Mouse (Mus musculus) MEL (cell line): ENCODE measurements around the gene Gm20388. TPM values are rescaled to one million over a fixed set of nuclear protein-coding genes. Genes with fewer than 3 reads are reported as not detected.

ENCODE experiments used
- DNase-seq: peaks from one replicate; pipeline ENCODE4 v3.0.0; 2011; ENCODE audit warnings: low read depth, low spot score
- H3K27ac ChIP-seq: 2 replicates; pipeline ENCODE4 v1.5.1; 2012; ENCODE audit warnings: low read depth, mild to moderate bottlenecking, control low read depth, low read length, moderate library complexity; ENCODE audit not compliant: control insufficient read depth
- H3K27me3 ChIP-seq, 2 experiments: fragments of 150-350 bp in 1 of 2; sonication (generic) in 1 of 2; 2 replicates each; pipeline ENCODE4 v1.6.1; 2012; ENCODE audit warnings: low read length in 2 of 2, mild to moderate bottlenecking in 2 of 2, improper control_type of control experiment in 1 of 2, moderate library complexity in 1 of 2; ENCODE audit not compliant: insufficient read depth in 2 of 2, control insufficient read depth in 1 of 2
- H3K36me3 ChIP-seq, 2 experiments: 2 replicates each; pipeline ENCODE4 v1.6.1; 2012 to 2014; ENCODE audit warnings: low read length in 2 of 2, improper control_type of control experiment in 1 of 2, inconsistent platforms in 1 of 2, mild to moderate bottlenecking in 1 of 2; ENCODE audit not compliant: insufficient read depth in 2 of 2, control insufficient read depth in 1 of 2
- H3K4me1 ChIP-seq, 2 experiments: fragments of 150-350 bp in 1 of 2; sonication (generic) in 1 of 2; 2 replicates each; pipeline ENCODE4 v1.6.1; 2012; ENCODE audit warnings: low read length in 2 of 2, improper control_type of control experiment in 1 of 2, mild to moderate bottlenecking in 1 of 2; ENCODE audit not compliant: insufficient read depth in 2 of 2, control insufficient read depth in 1 of 2
- H3K4me3 ChIP-seq, 2 experiments: fragments of 150-350 bp in 1 of 2; sonication (generic) in 1 of 2; 2 replicates each; pipeline ENCODE4 v1.5.1; 2012; ENCODE audit warnings: low read depth in 2 of 2, low read length in 2 of 2, mild to moderate bottlenecking in 2 of 2, moderate library complexity in 2 of 2, control low read depth in 1 of 2, improper control_type of control experiment in 1 of 2; ENCODE audit not compliant: control insufficient read depth in 1 of 2, insufficient read depth in 1 of 2
- H3K79me2 ChIP-seq: 2 replicates; pipeline ENCODE4 v1.6.1; 2012; ENCODE audit warnings: mild to moderate bottlenecking, low read length, moderate library complexity; ENCODE audit not compliant: control insufficient read depth, poor library complexity, insufficient read depth
- H3K9ac ChIP-seq: 2 replicates; pipeline ENCODE4 v1.6.1; 2012; ENCODE audit warnings: low read depth, mild to moderate bottlenecking, control low read depth, low read length, moderate library complexity; ENCODE audit not compliant: control insufficient read depth, poor library complexity, severe bottlenecking
- H3K9me3 ChIP-seq: fragments of 150-350 bp; sonication (generic); replicated peaks from 2 replicates; pipeline ENCODE4 v1.6.1; 2012; ENCODE audit warnings: mild to moderate bottlenecking, low read length, improper control_type of control experiment, moderate library complexity; ENCODE audit not compliant: insufficient read depth
- CTCF ChIP-seq, 3 experiments: IDR thresholded peaks in 2 of 3; conservative IDR thresholded peaks in 1 of 3; 2 replicates each; pipeline ENCODE4 v1.5.1; 2011 to 2012; ENCODE audit warnings: low read length in 3 of 3, low read depth in 2 of 3, mild to moderate bottlenecking in 2 of 3, improper control_type of control experiment in 1 of 3, inconsistent platforms in 1 of 3, mixed read lengths in 1 of 3, moderate library complexity in 1 of 3; ENCODE audit not compliant: control insufficient read depth in 1 of 3, insufficient read depth in 1 of 3, poor library complexity in 1 of 3, severe bottlenecking in 1 of 3
- E2F4 ChIP-seq: IDR thresholded peaks from 2 replicates; pipeline ENCODE4 v1.6.1; 2011; ENCODE audit warnings: low read depth, low read length, improper control_type of control experiment, borderline replicate concordance
- ELF1 ChIP-seq: IDR thresholded peaks from 2 replicates; pipeline ENCODE4 v1.6.1; 2014; ENCODE audit warnings: low read depth, mild to moderate bottlenecking, inconsistent platforms, low read length, improper control_type of control experiment, moderate library complexity
- ETS1 ChIP-seq: IDR thresholded peaks from 2 replicates; pipeline ENCODE4 v1.6.1; 2012; ENCODE audit warnings: low read depth, mild to moderate bottlenecking, inconsistent platforms, low read length, improper control_type of control experiment, moderate library complexity
- GABPA ChIP-seq: IDR thresholded peaks from 2 replicates; pipeline ENCODE4 v1.6.1; 2012; ENCODE audit warnings: low read depth, mild to moderate bottlenecking, inconsistent platforms, low read length, improper control_type of control experiment, moderate library complexity
- HCFC1 ChIP-seq: IDR thresholded peaks from 2 replicates; pipeline ENCODE4 v1.6.1; 2012; ENCODE audit warnings: low read depth, mild to moderate bottlenecking, inconsistent platforms, low read length, improper control_type of control experiment, moderate library complexity
- JUND ChIP-seq: IDR thresholded peaks from 2 replicates; pipeline ENCODE4 v1.6.1; 2011; ENCODE audit warnings: low read depth, mild to moderate bottlenecking, improper control_type of control experiment, low read length
- KAT2A ChIP-seq: conservative IDR thresholded peaks from 2 replicates; pipeline ENCODE4 v1.6.1; 2012; ENCODE audit warnings: low read depth, low read length, improper control_type of control experiment, inconsistent platforms
- MAZ ChIP-seq: IDR thresholded peaks from 2 replicates; pipeline ENCODE4 v1.6.1; 2012; ENCODE audit warnings: low read depth, mild to moderate bottlenecking, inconsistent platforms, low read length, improper control_type of control experiment
- MEF2A ChIP-seq: IDR thresholded peaks from 2 replicates; pipeline ENCODE4 v1.6.1; 2014; ENCODE audit warnings: low read depth, mild to moderate bottlenecking, inconsistent platforms, low read length, improper control_type of control experiment; ENCODE audit not compliant: poor library complexity, insufficient replicate concordance, severe bottlenecking; ENCODE audit errors: extremely low read depth
- MXI1 ChIP-seq: IDR thresholded peaks from 2 replicates; pipeline ENCODE4 v1.6.1; 2011; ENCODE audit warnings: mild to moderate bottlenecking, low read depth, low read length, improper control_type of control experiment
- NELFE ChIP-seq: IDR thresholded peaks from 2 replicates; pipeline ENCODE4 v1.6.1; 2011; ENCODE audit warnings: low read depth, low read length, improper control_type of control experiment
- POLR2AphosphoS5 ChIP-seq: IDR thresholded peaks from 2 replicates; pipeline ENCODE4 v1.6.1; 2012; ENCODE audit warnings: low read depth, borderline replicate concordance, mild to moderate bottlenecking, inconsistent platforms, low read length, moderate library complexity, mixed read lengths
- RAD21 ChIP-seq: IDR thresholded peaks from 2 replicates; pipeline ENCODE4 v1.6.1; 2011; ENCODE audit warnings: mild to moderate bottlenecking, low read depth, low read length, improper control_type of control experiment
- TAL1 ChIP-seq: IDR thresholded peaks from 2 replicates; pipeline ENCODE4 v1.6.1; 2012; ENCODE audit warnings: mild to moderate bottlenecking, inconsistent platforms, low read length, moderate library complexity, mixed read lengths
- TBP ChIP-seq: IDR thresholded peaks from 2 replicates; pipeline ENCODE4 v1.8.0; 2011; ENCODE audit warnings: low read depth, low read length, improper control_type of control experiment
- TCF12 ChIP-seq: IDR thresholded peaks from 2 replicates; pipeline ENCODE4 v1.6.1; 2014; ENCODE audit warnings: low read depth, mild to moderate bottlenecking, inconsistent platforms, low read length, improper control_type of control experiment, moderate library complexity
- USF2 ChIP-seq, 2 experiments: IDR thresholded peaks; 2 replicates each; pipeline ENCODE4 v1.6.1; 2011 to 2012; ENCODE audit warnings: improper control_type of control experiment in 2 of 2, low read length in 2 of 2, borderline replicate concordance in 1 of 2, inconsistent platforms in 1 of 2, low read depth in 1 of 2, mild to moderate bottlenecking in 1 of 2; ENCODE audit not compliant: insufficient read depth in 1 of 2
- ZC3H11A ChIP-seq: IDR thresholded peaks from 2 replicates; pipeline ENCODE4 v1.6.1; 2012; ENCODE audit warnings: low read depth, mild to moderate bottlenecking, inconsistent platforms, low read length, improper control_type of control experiment
- ZMIZ1 ChIP-seq: IDR thresholded peaks from 2 replicates; pipeline ENCODE4 v1.6.1; 2012; ENCODE audit warnings: low read depth, mild to moderate bottlenecking, inconsistent platforms, low read length, improper control_type of control experiment, moderate library complexity
- ZNF384 ChIP-seq: IDR thresholded peaks from 2 replicates; pipeline ENCODE4 v1.6.1; 2012; ENCODE audit warnings: low read depth, mild to moderate bottlenecking, inconsistent platforms, low read length, improper control_type of control experiment
- polyA plus RNA-seq, 2 experiments: library from polyadenylated mRNA; stranded (reverse) in 1 of 2; unstranded in 1 of 2; fragments of >175 nt in 1 of 2; fragments of >200 nt in 1 of 2; gene quantifications; 2 replicates each; pipeline versions ENCODE4 v1.2.1 to v1.2.4; 2012; ENCODE audit warnings: low replicate concordance in 2 of 2, low read depth in 1 of 2; ENCODE audit not compliant: insufficient read length in 2 of 2, insufficient read depth in 1 of 2, missing spikeins in 1 of 2
- total RNA-seq: library from RNA; depleted of rRNA; stranded (reverse); fragments of 300-350 nt; gene quantifications from 2 replicates; pipeline ENCODE4 v1.2.3, GENCODE M21; 2012

The Gm20388 gene
- total and polyA plus RNA-seq, 3 experiments: 11.1 to 17.8 TPM; not detected in 1

DNA sequence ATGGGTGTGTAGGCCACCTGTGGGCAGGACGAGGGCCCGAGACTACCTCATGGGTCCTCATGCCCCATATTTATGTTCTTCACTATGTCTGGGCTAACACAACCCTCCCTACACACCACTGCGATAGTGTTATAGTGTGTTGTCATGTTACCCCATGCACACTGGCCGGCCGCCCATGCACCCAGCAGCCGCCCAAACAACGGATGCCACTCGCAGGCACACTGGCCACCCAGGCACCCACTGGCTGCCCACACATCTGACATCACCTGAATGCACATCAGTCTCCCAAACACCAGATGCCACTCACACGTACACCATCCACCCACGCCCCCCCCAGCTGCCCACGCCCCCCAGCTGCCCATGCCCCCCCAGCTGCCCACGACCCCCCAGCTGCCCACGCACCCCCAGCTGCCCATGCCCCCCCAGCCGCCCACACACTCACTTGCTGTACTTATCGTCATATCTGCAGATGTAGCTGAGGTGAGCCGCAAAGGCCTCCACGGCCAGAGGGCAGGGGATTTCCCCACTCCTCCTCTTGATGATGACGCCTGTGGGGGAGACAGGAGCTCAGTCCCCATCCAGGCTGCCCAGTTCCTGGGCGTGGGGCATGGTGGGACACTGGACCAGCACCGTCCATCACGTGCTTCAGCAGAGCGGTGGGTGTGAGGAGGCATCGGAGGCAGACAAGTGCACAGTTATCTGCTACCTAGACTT, 4460.9 kb downstream of the Gm20388 start:
- Histone ChIP-seq H3K9me3 (no peaks in the 10 kb centered on the region), H3K27ac (no peak overlapping the region), H3K79me2 (no peaks in the 10 kb centered on the region), H3K36me3 (no peaks in the 10 kb centered on the region), H3K27me3 (no peaks in the 10 kb centered on the region), H3K4me3 (no peak overlapping the region), H3K4me1 (no peaks in the 10 kb centered on the region), H3K9ac (no peak overlapping the region)
- TF ChIP-seq TBP (no peak), TAL1 (no peak), ETS1 (no peak), E2F4 (no peak), POLR2AphosphoS5 (no peak), KAT2A (no peak), ZC3H11A (no peak), TCF12 (no peak), USF2 (IDR thresholded peaks at IDR 0.05; ENCODE audit: borderline replicate concordance in 1 of 2, insufficient read depth in 1 of 2, low read depth in 1 of 2, low read length in 2 of 2) (no peak), NELFE (no peak), RAD21 (no peak)
- no peak for DNase-seq

GRCm38 (mm10) chr8:124373753-124374152, 4463.1 kb downstream of the Gm20388 start:
- no peak for TF ChIP-seq JUND
- no peak for TF ChIP-seq ZMIZ1
- no peak for TF ChIP-seq GABPA
- no peak for TF ChIP-seq HCFC1
- TF ChIP-seq KAT2A: no peak
- no peak for TF ChIP-seq TCF12
- no peak for TF ChIP-seq TBP
- no peak for TF ChIP-seq MXI1
- TF ChIP-seq ELF1: no peak
- TF ChIP-seq MEF2A: no peak
- TF ChIP-seq ETS1: no peak
- TF ChIP-seq CTCF (IDR thresholded peaks at IDR 0.05 in 2 of 3, conservative IDR thresholded peaks at IDR 0.05 in 1 of 3; ENCODE audit: control insufficient read depth in 1 of 3, insufficient read depth in 1 of 3, low read depth in 2 of 3, low read length in 3 of 3, poor library complexity in 1 of 3, severe bottlenecking in 1 of 3): no peak
- TF ChIP-seq ZNF384: no peak
- TF ChIP-seq MAZ: no peak
- Histone ChIP-seq H3K4me1 (no peaks in the 10 kb centered on the region), H3K36me3 (no peaks in the 10 kb centered on the region), H3K9ac (no peak overlapping the region), H3K27ac (no peak overlapping the region), H3K27me3 (no peaks in the 10 kb centered on the region), H3K9me3 (no peaks in the 10 kb centered on the region), H3K79me2 (no peaks in the 10 kb centered on the region), H3K4me3 (no peak overlapping the region)
- no peak for DNase-seq
